Mouse (Mus musculus) left cerebral cortex, postnatal 10 days (tissue): ENCODE measurements at regions not wholly inside any gene's neighbourhood (a gene's known extent, or its start where the extent isn't known, plus 50 kb on each side); places are given as distances from the start of the nearest gene placed in this dataset.

Source experiments
- DNase-seq, 2 experiments: peaks; one replicate each; pipeline ENCODE4 v3.0.0; 2021 to 2022; ENCODE audit warnings: low spot score in 2 of 2, mixed read lengths in 1 of 2; ENCODE audit errors: extremely low spot score in 1 of 2
- intact Hi-C: fragments of 180-260 bp; cut with DNase I; formaldehyde crosslinking; loops from one replicate; pipeline ENCODE4 v1.15.1; 2025

GRCm38 (mm10) chr8:115764551-115764950 lies 57.0 kb upstream of the Maf start:
- intact Hi-C loops, result no loop called here
- DNase-seq, result no peak

DNA sequence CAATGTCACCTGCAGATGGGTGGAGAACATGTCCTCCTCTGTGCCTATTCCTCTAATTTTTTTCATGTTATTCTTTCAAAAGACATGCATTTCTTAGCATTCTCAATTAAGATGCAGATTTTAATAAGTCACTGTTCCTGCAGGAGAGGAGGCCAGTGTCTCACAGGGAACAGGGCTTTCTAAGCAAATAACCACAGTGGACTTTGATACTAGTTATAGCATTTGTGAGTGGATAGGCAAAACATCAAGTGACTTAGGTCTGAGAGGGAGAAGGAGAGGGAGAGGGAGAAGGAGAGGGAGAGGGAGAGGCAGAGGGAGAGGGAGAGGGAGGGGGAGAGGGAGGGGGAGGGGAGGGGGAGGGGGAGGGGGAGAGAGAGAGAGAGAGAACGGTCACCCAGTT lies 50.4 kb upstream of the Maf start:
- intact Hi-C loops, result no loop called here

More for the DNA sequence above, 50.4 kb upstream of the Maf start:
- DNase-seq, result no peak
